In the genomic region with DNA sequence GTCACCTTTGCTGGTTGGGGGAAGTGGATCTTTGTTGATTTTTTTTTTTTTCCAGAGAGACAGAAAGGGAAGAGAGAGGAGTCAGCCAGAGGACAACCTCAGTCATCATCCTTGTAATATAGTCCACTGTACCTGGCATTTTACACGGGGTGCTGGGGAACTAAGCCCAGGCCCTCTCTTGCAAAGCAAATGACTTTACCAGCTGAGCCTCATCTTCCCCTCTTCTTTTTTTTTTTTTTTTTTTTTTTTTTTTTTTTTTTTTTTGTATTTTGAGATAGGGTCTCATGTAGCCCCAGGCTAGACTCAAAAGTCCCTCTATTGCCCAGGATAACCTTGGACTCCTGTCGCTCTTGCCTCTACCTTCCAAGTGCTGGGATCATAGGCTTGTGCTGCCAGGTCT, we compare ENCODE assay signal across 25 mouse cellular contexts. TPM values are rescaled to one million over a fixed set of nuclear protein-coding genes. Genes with fewer than 3 reads are reported as not detected.
DNase-seq lines count a peak whose midpoint lies in the region; ATAC-seq and TF ChIP-seq lines count a peak whose summit lies in the region.
"Had no signal": no experiment of that assay in that cellular context is flagged by ENCODE, and none has a peak within 500 bp of the region (broad histone marks: within the 10 kb centered on the region; RNA-seq: fewer than 3 reads in every experiment).

No protein-coding gene starts in this region.

- H3K9ac ChIP-seq in CH12.LX (ENCODE audit: insufficient read depth, low read depth) = no peak overlapping the region
- H3K9ac ChIP-seq in MEL (ENCODE audit: control insufficient read depth, low read depth, low read length, poor library complexity, severe bottlenecking) = no peak overlapping the region
- H3K9ac ChIP-seq in midbrain, embryonic 14.5 days (replicated peaks; ENCODE audit: low read length) = no peak overlapping the region

- H3K4me1 ChIP-seq in CH12.LX (ENCODE audit: control insufficient read depth in 1 of 2, insufficient read depth in 2 of 2) (peaks cover 36 to 89% of the 10 kb centered on the region in 2 experiments), MEL (ENCODE audit: control insufficient read depth in 1 of 2, insufficient read depth in 2 of 2, low read length in 2 of 2) (peaks cover 19% of the 10 kb centered on the region in 2 experiments)
- no peaks in the 10 kb centered on the region for H3K4me1 ChIP-seq in midbrain, embryonic 14.5 days (ENCODE audit: control insufficient read depth, insufficient read depth, low read length)

- in situ Hi-C loops in CH12.LX (cut with MboI; ENCODE audit: low pct_ligation_motif_present, low pct_unique_long_range_greater_than_20kb, low sequenced_read_pairs) = no loop called here

- no peak for TF ChIP-seq POLR2A in CH12.LX (IDR thresholded peaks at IDR 0.05; ENCODE audit: low read depth, low read length)
- no peak for TF ChIP-seq POLR2A in MEL (IDR thresholded peaks at IDR 0.05; ENCODE audit: control insufficient read depth in 1 of 2, insufficient read depth in 1 of 2, low read depth in 1 of 2, low read length in 2 of 2, poor library complexity in 1 of 2)

- ATAC-seq in midbrain, embryonic 14.5 days (ENCODE audit: low FRiP score, low TSS enrichment) = no peak
- ATAC-seq: activated CD4-positive, CD25-positive, alpha-beta regulatory T cell, adult 4 months; CD4-positive, CD25-positive, alpha-beta regulatory T cell, adult 4 months; Patski had no signal

- H3K79me2 ChIP-seq in CH12.LX (replicated peaks; ENCODE audit: control insufficient read depth, extremely low read depth, insufficient read depth, poor library complexity, severe bottlenecking) (no peaks in the 10 kb centered on the region), MEL (ENCODE audit: control insufficient read depth, insufficient read depth, low read length, poor library complexity) (no peaks in the 10 kb centered on the region)

- no peak for TF ChIP-seq CTCF in CH12.LX (conservative IDR thresholded peaks at IDR 0.05 in 1 of 2, IDR thresholded peaks at IDR 0.05 in 1 of 2; ENCODE audit: low read depth in 2 of 2, low read length in 2 of 2)
- TF ChIP-seq CTCF in MEL (IDR thresholded peaks at IDR 0.05 in 2 of 3, conservative IDR thresholded peaks at IDR 0.05 in 1 of 3; ENCODE audit: control insufficient read depth in 1 of 3, insufficient read depth in 1 of 3, low read depth in 2 of 3, low read length in 3 of 3, poor library complexity in 1 of 3, severe bottlenecking in 1 of 3) = no peak

- DNase-seq in heart, adult 11 months = peak; percentile 72
- no peak for DNase-seq in heart, adult 9 months (ENCODE audit: low spot score in 2 of 2)
- DNase-seq in CH12.LX (ENCODE audit: extremely low read depth) = no peak
- DNase-seq in MEL (ENCODE audit: low read depth, low spot score) = no peak
- no peak for DNase-seq in midbrain, embryonic 14.5 days
- no peak for DNase-seq in right cerebral cortex, postnatal 14 days
- DNase-seq: adrenal gland, adult 2 months; adrenal gland, adult 8-10 months; adrenal gland, postnatal 10 days; adrenal gland, postnatal 14 days; adrenal gland, postnatal 25 days; adrenal gland, postnatal 36 days; B cell, adult 2 months; cerebellum, adult 11 months; cerebellum, adult 11-12 months; cerebellum, adult 18-20 months; cerebellum, adult 2 months; cerebellum, adult 8-10 months had no signal

- 94% methylated on average over 2 of the region's 2 CpGs for WGBS in midbrain, embryonic 14.5 days

- H3K9me3 ChIP-seq in CH12.LX (replicated peaks; ENCODE audit: low read length) = no peaks in the 10 kb centered on the region
- H3K9me3 ChIP-seq in MEL (replicated peaks; ENCODE audit: insufficient read depth, low read length) = no peaks in the 10 kb centered on the region
- no peaks in the 10 kb centered on the region for H3K9me3 ChIP-seq in midbrain, embryonic 14.5 days (ENCODE audit: control insufficient read depth, low read length)
- H3K9me3 ChIP-seq: G1E had no signal

- H3K27me3 ChIP-seq in CH12.LX (replicated peaks) = no peaks in the 10 kb centered on the region
- H3K27me3 ChIP-seq in MEL (ENCODE audit: control insufficient read depth in 1 of 2, insufficient read depth in 2 of 2, low read length in 2 of 2) = no peaks in the 10 kb centered on the region
- H3K27me3 ChIP-seq in midbrain, embryonic 14.5 days (ENCODE audit: control insufficient read depth, insufficient read depth, low read length) = no peaks in the 10 kb centered on the region
- H3K27me3 ChIP-seq: Patski had no signal

- no peak overlapping the region for H3K4me2 ChIP-seq in CH12.LX (ENCODE audit: insufficient read depth, low read depth, poor library complexity, severe bottlenecking)
- H3K4me2 ChIP-seq in midbrain, embryonic 14.5 days (ENCODE audit: low read length) = no peak overlapping the region

- dilution Hi-C loops in CH12.LX (cut with MboI; ENCODE audit: extremely low pct_ligation_motif_present, extremely low pct_unique_long_range_greater_than_20kb, low sequenced_read_pairs) = no loop called here

- H3K36me3 ChIP-seq in CH12.LX (replicated peaks in 1 of 2; ENCODE audit: control insufficient read depth in 1 of 2, insufficient read depth in 1 of 2, low read length in 1 of 2) (peaks cover 8 to 38% of the 10 kb centered on the region in 2 experiments), MEL (ENCODE audit: control insufficient read depth in 1 of 2, insufficient read depth in 2 of 2, low read length in 2 of 2) (peaks cover 0 to 21% of the 10 kb centered on the region in 2 experiments; a peak in 3 of 4 replicates)
- peaks cover 30% of the 10 kb centered on the region for H3K36me3 ChIP-seq in midbrain, embryonic 14.5 days (ENCODE audit: control insufficient read depth, insufficient read depth, low read length)

- no peak for TF ChIP-seq EP300 in CH12.LX (IDR thresholded peaks at IDR 0.05; ENCODE audit: low read length)
- no peak for TF ChIP-seq EP300 in MEL (IDR thresholded peaks at IDR 0.05; ENCODE audit: low read depth in 1 of 2, low read length in 2 of 2)

- no peak overlapping the region for H3K27ac ChIP-seq in CH12.LX (ENCODE audit: insufficient read depth, low read depth)
- no peak overlapping the region for H3K27ac ChIP-seq in MEL (ENCODE audit: control insufficient read depth, low read depth, low read length)
- no peak overlapping the region for H3K27ac ChIP-seq in midbrain, embryonic 14.5 days (replicated peaks; ENCODE audit: low read depth, low read length)

- no peak overlapping the region for H3K4me3 ChIP-seq in CH12.LX (replicated peaks in 1 of 3; ENCODE audit: low read depth in 2 of 3, low read length in 2 of 3, poor library complexity in 1 of 3)
- no peak overlapping the region for H3K4me3 ChIP-seq in MEL (ENCODE audit: control insufficient read depth in 1 of 2, insufficient read depth in 1 of 2, low read depth in 2 of 2, low read length in 2 of 2)
- no peak overlapping the region for H3K4me3 ChIP-seq in midbrain, embryonic 14.5 days (replicated peaks; ENCODE audit: low read depth, low read length)

- no peak for TF ChIP-seq RAD21 in CH12.LX (IDR thresholded peaks at IDR 0.05; ENCODE audit: low read depth, low read length)
- no peak for TF ChIP-seq RAD21 in MEL (IDR thresholded peaks at IDR 0.05; ENCODE audit: low read depth, low read length)

TF ChIP-seq in CH12.LX, 34 proteins besides CTCF, POLR2A, EP300 and RAD21:
- TF ChIP-seq POLR2AphosphoS2 (IDR thresholded peaks at IDR 0.05; ENCODE audit: low read depth, low read length) (no peak), ZKSCAN1 (IDR thresholded peaks at IDR 0.05; ENCODE audit: borderline replicate concordance, low read depth, low read length) (no peak), ZNF384 (IDR thresholded peaks at IDR 0.05; ENCODE audit: low read depth, low read length) (peak; percentile 83), MAFK (IDR thresholded peaks at IDR 0.05; ENCODE audit: insufficient replicate concordance, low read length) (no peak), TCF12 (IDR thresholded peaks at IDR 0.05; ENCODE audit: low read depth, low read length) (no peak), MAX (IDR thresholded peaks at IDR 0.05; ENCODE audit: low read length) (no peak), ETS1 (conservative IDR thresholded peaks at IDR 0.05; ENCODE audit: low read depth, low read length) (no peak), MYC (IDR thresholded peaks at IDR 0.05; ENCODE audit: low read depth, low read length) (no peak)

TF ChIP-seq in MEL, 35 proteins besides CTCF, POLR2A, EP300 and RAD21:
- TF ChIP-seq HCFC1 (IDR thresholded peaks at IDR 0.05; ENCODE audit: low read depth, low read length) (no peak), RCOR1 (IDR thresholded peaks at IDR 0.05; ENCODE audit: low read depth, low read length) (no peak), ZNF384 (IDR thresholded peaks at IDR 0.05; ENCODE audit: low read depth, low read length) (peak; percentile 65), POLR2AphosphoS2 (IDR thresholded peaks at IDR 0.05; ENCODE audit: low read length) (no peak)

RNA-seq across cellular contexts. Expression of a gene that starts 15.1 kb away (rescaled TPM):
- total RNA-seq in CH12.LX (2012; rRNA removed) (not detected in 2 replicates), CH12.LX (2014; rRNA removed) (not detected in 2 replicates), MEL (2012; rRNA removed) (not detected in 2 replicates)
- polyA plus RNA-seq in CH12.LX (2012; ENCODE audit: insufficient read length, low read depth) (not detected in 2 replicates), MEL (2012; ENCODE audit: insufficient read depth in 1 of 2, insufficient read length in 2 of 2, low read depth in 1 of 2, low replicate concordance in 2 of 2, missing spikeins in 1 of 2) (under 1 TPM in 1 of 2 experiments, not detected in 1; 0.18 TPM)
- polyA plus RNA-seq in midbrain, embryonic 14.5 days (2014; fragmentation: Nextera tagmentation; extraction: Ambion mirVana) = not detected in 2 replicates
- total RNA-seq: adrenal gland, adult 18-20 months; adrenal gland, adult 2 months; adrenal gland, adult 8-10 months; adrenal gland, postnatal 14 days; adrenal gland, postnatal 25 days; adrenal gland, postnatal 36 days; adrenal gland, postnatal 4 days; G1E had no signal
- polyA plus RNA-seq: activated CD4-positive, CD25-positive, alpha-beta regulatory T cell, adult 4 months; adrenal gland, adult 2 months; C2C12; CD4-positive, CD25-positive, alpha-beta regulatory T cell, adult 4 months; Patski had no signal

RNA-seq across cellular contexts. Expression of a gene that starts 54.4 kb away (rescaled TPM):
- total RNA-seq in CH12.LX (2012; rRNA removed) (3.6 and 4.0 TPM in 2 replicates), CH12.LX (2014; rRNA removed) (16.2 and 16.3 TPM in 2 replicates), MEL (2012; rRNA removed) (0.04 and 0.07 TPM in 2 replicates)
- polyA plus RNA-seq in CH12.LX (2012; ENCODE audit: insufficient read length, low read depth) (8.3 and 8.7 TPM in 2 replicates), MEL (2012; ENCODE audit: insufficient read depth in 1 of 2, insufficient read length in 2 of 2, low read depth in 1 of 2, low replicate concordance in 2 of 2, missing spikeins in 1 of 2) (under 1 TPM in 1 of 2 experiments, not detected in 1; 0.06 TPM)
- polyA plus RNA-seq in midbrain, embryonic 14.5 days (2014; fragmentation: Nextera tagmentation; extraction: Ambion mirVana) = 0.67 and 0.72 TPM in 2 replicates
- polyA plus RNA-seq: Patski had no signal
